18 mouse cellular contexts compared by ENCODE assay signal in genomic region chr14:61817711-61818110, GRCm38 (mm10).
DNase-seq lines count a peak whose midpoint lies in the region; ATAC-seq and TF ChIP-seq lines count a peak whose summit lies in the region.
"Had no signal": no experiment of that assay in that cellular context is flagged by ENCODE, and none has a peak within 500 bp of the region (broad histone marks: within the 10 kb centered on the region; RNA-seq: fewer than 3 reads in every experiment).

No protein-coding gene starts in this region.

- H3K27ac ChIP-seq in liver, adult 2 months (replicated peaks; ENCODE audit: insufficient read depth, low read depth, low read length), result no peak overlapping the region
- no peak overlapping the region for H3K27ac ChIP-seq in liver, embryonic 11.5 days (ENCODE audit: low read depth, low read length)
- no peak overlapping the region for H3K27ac ChIP-seq in heart, embryonic 12.5 days (ENCODE audit: poor library complexity, severe bottlenecking)
- no peak overlapping the region for H3K27ac ChIP-seq in heart, embryonic 11.5 days (ENCODE audit: low read depth, low read length)
- H3K27ac ChIP-seq: embryonic facial prominence, embryonic 12.5 days; heart, embryonic 10.5 days; hindbrain, embryonic 15.5 days; lung, embryonic 15.5 days; macrophage; midbrain, embryonic 13.5 days had no signal

- ATAC-seq in liver, embryonic 11.5 days (replicated peaks; ENCODE audit: low FRiP score), result no peak
- ATAC-seq in heart, embryonic 12.5 days (ENCODE audit: insufficient number of reproducible peaks, low FRiP score), result no peak
- ATAC-seq in heart, embryonic 11.5 days (replicated peaks; ENCODE audit: insufficient number of reproducible peaks, low FRiP score, low TSS enrichment), result no peak
- ATAC-seq: intestine, postnatal 0 days; midbrain, embryonic 13.5 days had no signal

- H3K9me3 ChIP-seq in liver, embryonic 11.5 days (ENCODE audit: control insufficient read depth, low read length), result no peaks in the 10 kb centered on the region
- no peaks in the 10 kb centered on the region for H3K9me3 ChIP-seq in heart, embryonic 12.5 days (replicated peaks)
- H3K9me3 ChIP-seq in heart, embryonic 11.5 days (replicated peaks; ENCODE audit: control insufficient read depth, low read length), result no peaks in the 10 kb centered on the region
- H3K9me3 ChIP-seq: embryonic facial prominence, embryonic 12.5 days; heart, embryonic 10.5 days; hindbrain, embryonic 15.5 days; lung, embryonic 15.5 days; midbrain, embryonic 13.5 days had no signal

- no peak overlapping the region for H3K4me2 ChIP-seq in liver, embryonic 11.5 days
- no peak overlapping the region for H3K4me2 ChIP-seq in heart, embryonic 12.5 days
- H3K4me2 ChIP-seq in heart, embryonic 11.5 days, result no peak overlapping the region
- H3K4me2 ChIP-seq: embryonic facial prominence, embryonic 12.5 days; hindbrain, embryonic 15.5 days; lung, embryonic 15.5 days; midbrain, embryonic 13.5 days had no signal

- peak; percentile 70 to 81 for DNase-seq in adrenal gland, adult (ENCODE audit: inconsistent age in 2 of 2, low spot score in 1 of 2)
- DNase-seq in adrenal gland, postnatal 4 days (ENCODE audit: low spot score in 2 of 2), result no peak
- peak; percentile 14 for DNase-seq in liver, adult 2 months (ENCODE audit: extremely low read depth, low read depth, low spot score)
- no peak for DNase-seq in liver, embryonic 11.5 days (ENCODE audit: low spot score)
- peak; percentile 28 for DNase-seq in embryo, embryonic 10.5 days (ENCODE audit: low spot score)
- peak; percentile 44 to 48 for DNase-seq in kidney, postnatal 36 days
- DNase-seq: cerebellum, postnatal 25 days; gastrocnemius, postnatal 25 days; heart, postnatal 36 days had no signal

- no peak for TF ChIP-seq POLR2A in liver, adult 2 months (IDR thresholded peaks at IDR 0.05; ENCODE audit: extremely low read depth, insufficient read depth, low read length)

- H3K4me3 ChIP-seq in liver, adult 2 months (ENCODE audit: insufficient read depth, low read depth, low read length), result no peak overlapping the region
- H3K4me3 ChIP-seq in liver, embryonic 11.5 days (ENCODE audit: low read depth, low read length), result no peak overlapping the region
- H3K4me3 ChIP-seq in heart, embryonic 12.5 days, result no peak overlapping the region
- no peak overlapping the region for H3K4me3 ChIP-seq in heart, embryonic 11.5 days (ENCODE audit: low read depth, low read length)
- H3K4me3 ChIP-seq: embryonic facial prominence, embryonic 12.5 days; heart, embryonic 10.5 days; hindbrain, embryonic 15.5 days; lung, embryonic 15.5 days; midbrain, embryonic 13.5 days had no signal

- no peaks in the 10 kb centered on the region for H3K4me1 ChIP-seq in liver, adult 2 months (ENCODE audit: control insufficient read depth, insufficient read depth, low read length)
- no peaks in the 10 kb centered on the region for H3K4me1 ChIP-seq in liver, embryonic 11.5 days (replicated peaks; ENCODE audit: control insufficient read depth, insufficient read depth, low read length)
- H3K4me1 ChIP-seq in heart, embryonic 12.5 days (replicated peaks), result no peaks in the 10 kb centered on the region
- H3K4me1 ChIP-seq in heart, embryonic 11.5 days (ENCODE audit: control insufficient read depth, insufficient read depth, low read length), result no peaks in the 10 kb centered on the region
- H3K4me1 ChIP-seq: heart, embryonic 10.5 days; hindbrain, embryonic 15.5 days; lung, embryonic 15.5 days; midbrain, embryonic 13.5 days had no signal

- H3K36me3 ChIP-seq in liver, adult 2 months (ENCODE audit: control insufficient read depth, insufficient read depth, low read length), result no peaks in the 10 kb centered on the region
- H3K36me3 ChIP-seq in liver, embryonic 11.5 days (ENCODE audit: control insufficient read depth, insufficient read depth, low read length), result no peaks in the 10 kb centered on the region
- no peaks in the 10 kb centered on the region for H3K36me3 ChIP-seq in heart, embryonic 12.5 days
- no peaks in the 10 kb centered on the region for H3K36me3 ChIP-seq in heart, embryonic 11.5 days (ENCODE audit: control insufficient read depth, insufficient read depth, low read length)
- H3K36me3 ChIP-seq: embryonic facial prominence, embryonic 12.5 days; heart, embryonic 10.5 days; hindbrain, embryonic 15.5 days; lung, embryonic 15.5 days; midbrain, embryonic 13.5 days had no signal

- 63% methylated on average over 11 of the region's 11 CpGs for WGBS in liver, adult 2 months
- 72% methylated on average over 11 of the region's 11 CpGs for WGBS in liver, embryonic 11.5 days
- 61% methylated on average over 11 of the region's 11 CpGs for WGBS in heart, embryonic 12.5 days
- 64% methylated on average over 11 of the region's 11 CpGs for WGBS in heart, embryonic 11.5 days (ENCODE audit: insufficient replicate concordance)

- TF ChIP-seq CTCF in liver, adult 2 months (IDR thresholded peaks at IDR 0.05; ENCODE audit: low read depth, low read length), result no peak

- no peak overlapping the region for H3K9ac ChIP-seq in liver, adult 2 months (ENCODE audit: low read depth, low read length)
- no peak overlapping the region for H3K9ac ChIP-seq in liver, embryonic 11.5 days (ENCODE audit: low read depth, low read length)
- H3K9ac ChIP-seq in heart, embryonic 12.5 days, result no peak overlapping the region
- H3K9ac ChIP-seq in heart, embryonic 11.5 days (ENCODE audit: low read depth, low read length), result no peak overlapping the region
- H3K9ac ChIP-seq: embryonic facial prominence, embryonic 12.5 days; hindbrain, embryonic 15.5 days; lung, embryonic 15.5 days; midbrain, embryonic 13.5 days had no signal

- no peaks in the 10 kb centered on the region for H3K79me2 ChIP-seq in liver, adult 2 months (ENCODE audit: control insufficient read depth, insufficient read depth, low read length)

- H3K27me3 ChIP-seq in liver, adult 2 months (ENCODE audit: control insufficient read depth, insufficient read depth, low read length), result no peaks in the 10 kb centered on the region
- H3K27me3 ChIP-seq in liver, embryonic 11.5 days (replicated peaks; ENCODE audit: control insufficient read depth, insufficient read depth, low read length), result no peaks in the 10 kb centered on the region
- 0 out of 2 replicates have a peak, but pooled peaks cover 10% of the 10 kb centered on the region for H3K27me3 ChIP-seq in heart, embryonic 12.5 days (replicated peaks)
- H3K27me3 ChIP-seq in heart, embryonic 11.5 days (ENCODE audit: control insufficient read depth, insufficient read depth, low read length), result no peaks in the 10 kb centered on the region
- H3K27me3 ChIP-seq: embryonic facial prominence, embryonic 12.5 days; hindbrain, embryonic 15.5 days; lung, embryonic 15.5 days; midbrain, embryonic 13.5 days had no signal

Comparison
In these comparisons a context has a peak if more than half of its experiments do, and no peak if none do; other contexts are left out.
1. DNase-seq: peak in adrenal gland, adult (2 of 2), liver, adult 2 months (single experiment), embryo, embryonic 10.5 days (single experiment) and kidney, postnatal 36 days (2 of 2); none in adrenal gland, postnatal 4 days (0 of 2) and liver, embryonic 11.5 days (single experiment).